Mouse (Mus musculus) cerebellum, adult 2 months (tissue): ENCODE measurements at regions not wholly inside any gene's neighbourhood (a gene's known extent, or its start where the extent isn't known, plus 50 kb on each side); places are given as distances from the start of the nearest gene placed in this dataset.

Source experiments
- DNase-seq, 2 experiments: peaks; one replicate each; pipeline ENCODE4 v3.0.0; 2021
- H3K27ac ChIP-seq: fragments of 200-500 bp; 2 replicates; pipeline ENCODE4 v1.5.1; 2012; ENCODE audit warnings: low read length, control low read depth, inconsistent platforms; ENCODE audit not compliant: insufficient read depth
- H3K27me3 ChIP-seq: fragments of 200-500 bp; 2 replicates; pipeline ENCODE4 v1.6.1; 2012; ENCODE audit warnings: inconsistent platforms, mild to moderate bottlenecking, low read length, moderate library complexity; ENCODE audit not compliant: control insufficient read depth, insufficient read depth
- H3K4me1 ChIP-seq: fragments of 200-500 bp; 2 replicates; pipeline ENCODE4 v1.6.1; 2011; ENCODE audit warnings: low read length; ENCODE audit not compliant: control insufficient read depth, insufficient read depth
- H3K4me3 ChIP-seq: fragments of 200-500 bp; replicated peaks from 2 replicates; pipeline ENCODE3; 2011; ENCODE audit warnings: mild to moderate bottlenecking, low read depth, low read length, control low read depth; ENCODE audit not compliant: insufficient read depth
- CTCF ChIP-seq: fragments of 200-500 bp; IDR thresholded peaks from 2 replicates; pipeline ENCODE4 v1.5.1; 2011; ENCODE audit warnings: low read depth, mild to moderate bottlenecking, control low read depth, low read length, moderate library complexity, borderline replicate concordance; ENCODE audit not compliant: insufficient read depth
- POLR2A ChIP-seq: fragments of 200-500 bp; IDR thresholded peaks from 2 replicates; pipeline ENCODE4 v1.6.1; 2011; ENCODE audit warnings: low read length, control low read depth, borderline replicate concordance; ENCODE audit not compliant: insufficient read depth
- WGBS: fragments of 180-500 bp; shearing (Covaris S2); methylation state at CpG from one replicate; pipeline ENCODE4 v1.1.7; 2018; 5-methylcytosine and 5-hydroxymethylcytosine counted together

GRCm38 (mm10) chr2:8562948-8563347, 1053.6 kb upstream of the Celf2 start:
- DNase-seq: no peak
- Histone ChIP-seq H3K27ac (no peak overlapping the region), H3K27me3 (no peaks in the 10 kb centered on the region), H3K4me3 (no peak overlapping the region), H3K4me1 (no peaks in the 10 kb centered on the region)
- no peak for TF ChIP-seq CTCF
- no peak for TF ChIP-seq POLR2A
- WGBS: 86% methylated on average over 6 of the region's 6 CpGs

DNA sequence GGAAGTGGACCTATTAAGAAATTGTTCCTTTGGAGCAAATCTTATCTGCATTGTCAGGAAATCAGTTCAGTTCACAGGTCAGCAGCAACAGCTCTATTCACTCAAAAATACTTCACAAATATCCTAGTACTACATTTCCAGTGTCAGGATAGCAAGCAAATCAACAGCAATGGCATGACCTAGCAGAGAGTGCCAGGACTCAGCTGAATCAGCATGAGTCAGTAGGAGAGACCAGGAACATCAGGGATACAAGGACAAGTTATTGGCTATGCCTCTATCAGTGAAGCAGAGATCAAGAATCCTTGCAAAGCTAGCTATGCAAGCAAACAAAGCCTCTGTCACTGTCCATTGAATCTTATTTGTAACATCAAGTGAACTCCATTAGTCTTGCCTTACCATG, 1036.8 kb upstream of the Celf2 start:
- Histone ChIP-seq H3K27ac (no peak overlapping the region), H3K4me1 (no peaks in the 10 kb centered on the region), H3K4me3 (no peak overlapping the region), H3K27me3 (no peaks in the 10 kb centered on the region)
- DNase-seq: no peak
- TF ChIP-seq POLR2A (no peak), CTCF (no peak)

DNA sequence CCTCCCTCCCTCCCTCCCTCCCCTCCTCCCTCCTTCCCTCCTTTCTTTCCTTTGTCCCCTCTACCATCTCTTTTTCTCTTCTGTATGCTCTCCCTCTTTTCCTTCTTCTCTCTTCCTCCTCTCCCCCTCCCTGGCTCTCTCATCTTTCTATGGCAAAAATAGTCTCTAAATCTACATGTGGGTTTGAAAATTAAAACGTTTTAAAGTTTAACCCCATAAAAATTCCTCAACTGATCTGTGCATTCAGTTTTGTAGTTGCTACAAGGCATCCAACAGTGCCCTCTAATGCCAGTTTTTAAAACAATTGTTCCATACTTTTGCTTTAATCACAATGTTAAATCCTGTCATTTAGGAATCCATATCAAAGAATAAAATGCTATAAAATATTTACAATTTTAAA, 1027.5 kb upstream of the Celf2 start:
- Histone ChIP-seq H3K27me3 (no peaks in the 10 kb centered on the region), H3K4me3 (no peak overlapping the region), H3K4me1 (no peaks in the 10 kb centered on the region), H3K27ac (no peak overlapping the region)
- DNase-seq: no peak
- TF ChIP-seq CTCF: no peak
- TF ChIP-seq POLR2A: no peak
- 2% methylated on average over 1 of the region's 1 CpGs for WGBS

GRCm38 (mm10) chr2:8498466-8498865, 989.1 kb upstream of the Celf2 start:
- Histone ChIP-seq H3K27ac (no peak overlapping the region), H3K4me1 (no peaks in the 10 kb centered on the region), H3K27me3 (no peaks in the 10 kb centered on the region), H3K4me3 (no peak overlapping the region)
- TF ChIP-seq POLR2A: no peak
- TF ChIP-seq CTCF: no peak
- 10% methylated on average over 1 of the region's 1 CpGs for WGBS
- no peak for DNase-seq

DNA sequence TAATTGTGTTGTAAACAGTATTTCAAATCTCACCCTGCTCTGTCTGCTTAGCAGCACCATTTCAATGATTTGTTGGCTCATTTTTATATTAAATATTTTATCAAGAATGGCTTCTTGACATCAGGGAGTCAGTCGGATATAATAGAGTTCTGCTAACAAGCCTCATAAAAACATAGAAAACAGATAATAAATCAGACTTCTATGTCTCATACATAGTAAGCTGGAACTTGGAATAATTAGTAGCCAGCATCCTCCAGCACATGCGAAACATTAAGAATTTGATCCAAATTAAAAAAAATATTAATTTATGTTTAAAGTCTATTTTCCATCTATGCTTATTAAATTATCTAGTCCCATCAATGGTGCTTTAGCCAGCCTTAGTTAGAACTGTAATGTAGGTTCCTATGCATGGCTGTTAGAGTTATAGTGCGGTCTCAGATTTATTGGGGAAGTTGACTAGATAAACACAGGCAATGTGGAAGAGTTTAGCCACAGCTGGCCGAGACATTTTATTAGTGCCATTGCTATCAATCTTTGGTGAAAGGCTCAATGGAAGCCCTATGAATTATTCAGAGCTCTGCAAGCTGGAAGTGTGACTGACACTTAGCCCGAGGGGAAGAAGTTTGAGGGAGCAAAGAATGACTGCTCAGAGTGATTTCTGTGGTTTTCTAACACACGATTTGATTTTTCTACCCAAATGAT, 968.6 kb upstream of the Celf2 start:
- no peak overlapping the region for H3K4me3 ChIP-seq
- WGBS: 57% methylated on average over 6 of the region's 6 CpGs

GRCm38 (mm10) chr2:8470546-8470945, 961.2 kb upstream of the Celf2 start:
- Histone ChIP-seq H3K27ac (no peak overlapping the region), H3K4me1 (no peaks in the 10 kb centered on the region), H3K4me3 (no peak overlapping the region), H3K27me3 (no peaks in the 10 kb centered on the region)
- 84% methylated on average over 1 of the region's 1 CpGs for WGBS
- TF ChIP-seq CTCF (no peak), POLR2A (no peak)
- no peak for DNase-seq

More for the DNA sequence above, 968.6 kb upstream of the Celf2 start:
- no peak for DNase-seq
- H3K4me1 ChIP-seq: no peaks in the 10 kb centered on the region
- H3K27ac ChIP-seq: no peak overlapping the region
- H3K27me3 ChIP-seq: no peaks in the 10 kb centered on the region
- TF ChIP-seq POLR2A (no peak), CTCF (no peak)

DNA sequence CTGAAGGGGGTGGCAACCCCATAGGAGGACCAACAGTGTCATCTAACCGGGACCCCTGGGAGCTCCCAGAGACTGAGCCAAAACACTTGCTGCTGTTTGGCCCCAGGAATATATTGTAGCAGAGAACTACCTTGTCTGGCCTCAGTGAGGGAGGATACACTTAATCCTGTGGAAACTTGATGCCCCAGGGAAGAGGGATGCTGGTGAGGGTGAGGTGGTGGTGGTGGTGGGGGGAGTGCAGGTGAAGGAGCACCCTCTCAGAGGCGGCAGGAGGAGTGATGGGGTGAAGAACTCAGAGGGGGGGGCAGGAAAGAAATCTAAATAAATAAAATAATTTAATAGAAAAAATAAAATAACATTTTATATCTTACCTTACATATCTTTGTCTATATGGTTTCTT, 959.6 kb upstream of the Celf2 start:
- Histone ChIP-seq H3K27ac (no peak overlapping the region), H3K27me3 (no peaks in the 10 kb centered on the region), H3K4me3 (no peak overlapping the region), H3K4me1 (no peaks in the 10 kb centered on the region)
- no peak for TF ChIP-seq POLR2A
- TF ChIP-seq CTCF: no peak
- 65% methylated on average over 2 of the region's 2 CpGs for WGBS
- no peak for DNase-seq

DNA sequence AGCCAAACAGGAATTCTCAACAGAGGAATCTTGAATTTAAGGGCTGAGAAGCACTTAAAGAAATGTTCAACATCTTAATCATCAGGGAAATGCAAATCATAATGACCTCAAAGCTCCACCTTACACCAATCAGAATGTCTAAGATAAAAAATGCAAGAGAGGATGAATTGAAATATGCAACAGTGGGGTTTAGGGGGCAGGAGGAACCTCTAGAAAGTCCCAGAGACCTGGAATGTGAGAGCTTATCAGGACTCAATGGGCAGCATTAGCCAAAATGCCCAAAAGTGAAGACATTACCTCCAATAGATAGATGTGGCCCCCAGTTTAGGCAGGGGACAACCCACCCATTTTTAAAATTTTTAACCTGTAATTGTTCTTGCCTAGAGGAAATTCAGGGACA, 959.0 kb upstream of the Celf2 start:
- Histone ChIP-seq H3K27ac (no peak overlapping the region), H3K4me3 (no peak overlapping the region), H3K27me3 (no peaks in the 10 kb centered on the region), H3K4me1 (no peaks in the 10 kb centered on the region)
- TF ChIP-seq POLR2A: no peak
- no peak for TF ChIP-seq CTCF
- DNase-seq: no peak
